Mouse (Mus musculus): Measurements from ENCODE around the gene Ncdn.

GRCm38 (mm10) chr4:126782996-126783395, 29.8 kb upstream of the Ncdn start:
- no peak for TF ChIP-seq GATA1 (IDR thresholded peaks at IDR 0.05; ENCODE audit: borderline replicate concordance, low read length)
- TF ChIP-seq FLI1 (IDR thresholded peaks at IDR 0.05; ENCODE audit: low read length): no peak
